Mouse (Mus musculus) bone marrow macrophage, adult 2 months (primary cell): ENCODE data around the gene Eaf2.

ENCODE experiments used
- CTCF ChIP-seq: IDR thresholded peaks from 2 replicates; pipeline ENCODE4 v1.5.1; 2012; ENCODE audit warnings: low read depth, mild to moderate bottlenecking, low read length, moderate library complexity
- POLR2A ChIP-seq: IDR thresholded peaks from 2 replicates; pipeline ENCODE4 v1.6.1; 2012; ENCODE audit warnings: mild to moderate bottlenecking, low read depth, low read length, borderline replicate concordance

DNA sequence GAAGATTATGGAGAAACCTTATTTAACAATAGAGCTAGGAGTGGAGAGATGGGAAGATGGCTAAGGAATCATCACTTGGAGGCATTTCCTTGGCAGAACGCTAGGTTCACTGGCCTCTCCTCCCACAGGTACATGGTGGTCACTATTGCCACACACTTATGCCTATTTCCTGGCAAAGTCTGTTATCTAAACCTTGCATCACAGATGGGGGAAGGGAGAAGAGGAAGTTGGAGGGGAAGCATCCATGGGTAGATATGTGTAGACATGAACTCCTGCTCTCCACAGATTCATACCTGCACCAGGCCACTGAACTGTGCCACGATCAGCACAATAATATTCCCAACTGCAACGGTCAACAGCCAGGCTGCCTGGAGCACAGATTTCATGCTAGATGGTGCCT is 122.8 kb downstream of the Eaf2 start:
- no peak for TF ChIP-seq CTCF
- TF ChIP-seq POLR2A = no peak
